Mouse (Mus musculus) liver, adult 2 months (tissue): ENCODE results near the gene Lrrc1.

Experiments used
- CTCF ChIP-seq: fragments of 200-500 bp; IDR thresholded peaks from 2 replicates; pipeline ENCODE4 v1.5.1; 2011; ENCODE audit warnings: low read depth, low read length, control low read depth
- POLR2A ChIP-seq: fragments of 200-500 bp; IDR thresholded peaks from 2 replicates; pipeline ENCODE4 v1.6.1; 2011; ENCODE audit warnings: low read length, control low read depth; ENCODE audit not compliant: insufficient read depth; ENCODE audit errors: extremely low read depth

DNA sequence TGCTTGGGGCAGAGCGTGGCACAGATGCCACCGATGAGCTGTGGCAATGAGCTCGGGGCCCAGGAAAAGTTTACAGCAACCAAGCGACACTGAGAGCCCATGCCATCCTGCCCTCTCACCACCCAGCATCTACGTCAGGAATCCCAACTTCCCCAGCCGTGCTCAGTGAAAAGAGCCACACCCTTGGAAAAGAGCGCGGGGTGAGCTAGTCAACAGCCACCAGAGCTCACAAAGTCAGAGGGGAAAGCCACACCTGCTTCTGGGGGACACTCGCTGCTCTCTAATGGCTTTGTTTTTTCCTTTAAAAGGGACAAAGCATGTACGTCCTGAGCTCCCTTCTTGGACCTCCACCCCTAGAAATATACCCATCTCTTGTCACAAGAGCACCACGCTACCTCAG, 56.1 kb downstream of the Lrrc1 start:
- TF ChIP-seq CTCF (no peak), POLR2A (no peak)
